Mouse (Mus musculus) forebrain, embryonic 14.5 days (tissue): ENCODE results near the gene Mrtfa. TPM values are rescaled to one million over a fixed set of nuclear protein-coding genes. Genes with fewer than 3 reads are reported as not detected.

ENCODE experiments used
- ATAC-seq: fragments of 200-750 bp; cut with Nextera tagmentation; 2 replicates; pipeline ENCODE4 v1.8.0; 2017; ENCODE audit warnings: mild to moderate bottlenecking, moderate library complexity
- DNase-seq: peaks from one replicate; pipeline ENCODE4 v3.0.0-alpha.2; 2015; ENCODE audit warnings: low spot score
- H3K27ac ChIP-seq: fragments of 300-500 bp; sonication (generic); 2 replicates; pipeline ENCODE4 v1.5.1; 2014; ENCODE audit warnings: low read depth, mild to moderate bottlenecking, control low read depth, low read length, moderate library complexity
- H3K27me3 ChIP-seq: fragments of 300-500 bp; sonication (generic); replicated peaks from 2 replicates; pipeline ENCODE4 v1.6.1; 2014; ENCODE audit warnings: low read length, control low read depth, mixed read lengths; ENCODE audit not compliant: control insufficient read depth, insufficient read depth
- H3K36me3 ChIP-seq: fragments of 300-500 bp; sonication (generic); 2 replicates; pipeline ENCODE4 v1.6.1; 2014; ENCODE audit warnings: low read length, control low read depth; ENCODE audit not compliant: control insufficient read depth, insufficient read depth
- H3K4me1 ChIP-seq: fragments of 300-500 bp; sonication (generic); 2 replicates; pipeline ENCODE4 v1.6.1; 2014; ENCODE audit warnings: antibody characterized with exemption, low read length, control low read depth; ENCODE audit not compliant: control insufficient read depth, insufficient read depth
- H3K4me2 ChIP-seq: fragments of 300-500 bp; sonication (generic); 2 replicates; pipeline ENCODE4 v1.6.1; 2014; ENCODE audit warnings: mild to moderate bottlenecking, control low read depth, low read length
- H3K4me3 ChIP-seq: fragments of 300-500 bp; sonication (generic); 2 replicates; pipeline ENCODE4 v1.5.1; 2014; ENCODE audit warnings: low read depth, low read length, control low read depth
- H3K9ac ChIP-seq: fragments of 300-500 bp; sonication (generic); 2 replicates; pipeline ENCODE4 v1.6.1; 2014; ENCODE audit warnings: mild to moderate bottlenecking, low read length, control low read depth, moderate library complexity
- H3K9me3 ChIP-seq: fragments of 300-500 bp; sonication (generic); replicated peaks from 2 replicates; pipeline ENCODE4 v1.6.1; 2016; ENCODE audit warnings: low read length, control low read depth, mixed read lengths; ENCODE audit not compliant: control insufficient read depth
- WGBS: fragments of 180-500 bp; shearing (Covaris S2); extraction: QIAGEN DNeasy Blood & Tissue Kit; methylation state at CpG from one replicate; pipeline ENCODE4 v1.1.7; 2014; 5-methylcytosine and 5-hydroxymethylcytosine counted together
- polyA plus RNA-seq: library from polyadenylated mRNA; unstranded; fragments of >200 nt; fragmentation: Nextera tagmentation; extraction: Ambion mirVana; gene quantifications from 2 replicates; pipeline ENCODE4 v1.2.1, GENCODE M21; 2014

Mrtfa gene
- polyA plus RNA-seq, 1 experiment from 2014 or later, result 13.6 TPM

GRCm38 (mm10) chr15:81023842-81024241 lies 166.7 kb downstream of the Mrtfa start:
- Histone ChIP-seq H3K4me1 (no peaks in the 10 kb centered on the region), H3K27me3 (no peaks in the 10 kb centered on the region), H3K36me3 (peaks cover 24% of the 10 kb centered on the region), H3K27ac (no peak overlapping the region), H3K4me2 (no peak overlapping the region), H3K9ac (no peak overlapping the region), H3K4me3 (no peak overlapping the region), H3K9me3 (no peaks in the 10 kb centered on the region)
- ATAC-seq (no peak), DNase-seq (no peak)
- WGBS, result 92% methylated on average over 9 of the region's 9 CpGs

GRCm38 (mm10) chr15:81022437-81022836 lies 168.1 kb downstream of the Mrtfa start:
- H3K9ac ChIP-seq, result no peak overlapping the region
- H3K4me1 ChIP-seq, result no peaks in the 10 kb centered on the region
- H3K27me3 ChIP-seq, result no peaks in the 10 kb centered on the region
- no peak overlapping the region for H3K4me2 ChIP-seq
- H3K9me3 ChIP-seq, result no peaks in the 10 kb centered on the region
- peaks cover 38% of the 10 kb centered on the region for H3K36me3 ChIP-seq
- 95% methylated on average over 7 of the region's 7 CpGs for WGBS
- DNase-seq, result no peak
- H3K27ac ChIP-seq, result no peak overlapping the region
- H3K4me3 ChIP-seq, result no peak overlapping the region
- no peak for ATAC-seq

GRCm38 (mm10) chr15:81021377-81021776 lies 169.2 kb downstream of the Mrtfa start:
- Histone ChIP-seq H3K27me3 (no peaks in the 10 kb centered on the region), H3K4me2 (no peak overlapping the region), H3K36me3 (peaks cover 49% of the 10 kb centered on the region), H3K27ac (no peak overlapping the region), H3K9me3 (no peaks in the 10 kb centered on the region), H3K4me1 (no peaks in the 10 kb centered on the region), H3K9ac (no peak overlapping the region), H3K4me3 (no peak overlapping the region)
- no peak for DNase-seq
- 94% methylated on average over 6 of the region's 6 CpGs for WGBS
- no peak for ATAC-seq

- H3K9me3 ChIP-seq, result no peaks in the 10 kb centered on the region
- no peak overlapping the region for H3K9ac ChIP-seq
- no peaks in the 10 kb centered on the region for H3K4me1 ChIP-seq
- no peak for ATAC-seq
- no peak overlapping the region for H3K27ac ChIP-seq
- DNase-seq, result no peak
- no peak overlapping the region for H3K4me3 ChIP-seq
- H3K27me3 ChIP-seq, result no peaks in the 10 kb centered on the region
- H3K4me2 ChIP-seq, result no peak overlapping the region
- 94% methylated on average over 7 of the region's 7 CpGs for WGBS
- H3K36me3 ChIP-seq, result peaks cover 89% of the 10 kb centered on the region
Measured at GRCm38 (mm10) chr15:81017308-81017707, 173.2 kb downstream of the Mrtfa start.

- H3K9me3 ChIP-seq, result no peaks in the 10 kb centered on the region
- no peaks in the 10 kb centered on the region for H3K27me3 ChIP-seq
- H3K36me3 ChIP-seq, result peaks cover 94% of the 10 kb centered on the region
- DNase-seq (no peak), ATAC-seq (no peak)
- no peaks in the 10 kb centered on the region for H3K4me1 ChIP-seq
- WGBS, result 94% methylated on average over 10 of the region's 10 CpGs
- H3K4me2 ChIP-seq, result no peak overlapping the region
- no peak overlapping the region for H3K27ac ChIP-seq
- H3K9ac ChIP-seq, result no peak overlapping the region
- no peak overlapping the region for H3K4me3 ChIP-seq
Measured at GRCm38 (mm10) chr15:81016488-81016887, 174.1 kb downstream of the Mrtfa start.

GRCm38 (mm10) chr15:81015068-81015744 lies 175.4 kb downstream of the Mrtfa start:
- no peak for DNase-seq
- WGBS, result 88% methylated on average over 5 of the region's 5 CpGs
- no peaks in the 10 kb centered on the region for H3K27me3 ChIP-seq
- H3K9me3 ChIP-seq, result no peaks in the 10 kb centered on the region
- no peak overlapping the region for H3K4me2 ChIP-seq
- peaks cover 95% of the 10 kb centered on the region for H3K36me3 ChIP-seq
- no peak overlapping the region for H3K4me3 ChIP-seq
- no peak for ATAC-seq
- no peak overlapping the region for H3K9ac ChIP-seq
- no peak overlapping the region for H3K27ac ChIP-seq
- no peaks in the 10 kb centered on the region for H3K4me1 ChIP-seq

- 93% methylated on average over 7 of the region's 7 CpGs for WGBS
- Histone ChIP-seq H3K4me2 (no peak overlapping the region), H3K36me3 (peaks cover 97% of the 10 kb centered on the region), H3K9me3 (no peaks in the 10 kb centered on the region), H3K27me3 (no peaks in the 10 kb centered on the region), H3K4me3 (no peak overlapping the region), H3K9ac (no peak overlapping the region), H3K4me1 (no peaks in the 10 kb centered on the region), H3K27ac (no peak overlapping the region)
- no peak for DNase-seq
- ATAC-seq, result no peak
Measured at GRCm38 (mm10) chr15:81013186-81013585, 177.4 kb downstream of the Mrtfa start.

GRCm38 (mm10) chr15:81012359-81012758 lies 178.2 kb downstream of the Mrtfa start:
- no peak for ATAC-seq
- H3K36me3 ChIP-seq, result peaks cover 93% of the 10 kb centered on the region
- WGBS, result 95% methylated on average over 4 of the region's 4 CpGs

GRCm38 (mm10) chr15:81011523-81011922 lies 179.0 kb downstream of the Mrtfa start:
- Histone ChIP-seq H3K4me2 (no peak overlapping the region), H3K27me3 (no peaks in the 10 kb centered on the region), H3K27ac (no peak overlapping the region), H3K9me3 (no peaks in the 10 kb centered on the region), H3K4me3 (no peak overlapping the region), H3K36me3 (peaks cover 90% of the 10 kb centered on the region), H3K4me1 (no peaks in the 10 kb centered on the region), H3K9ac (no peak overlapping the region)
- 70% methylated on average over 3 of the region's 3 CpGs for WGBS
- no peak for DNase-seq
- ATAC-seq, result no peak

More at GRCm38 (mm10) chr15:81012359-81012758, 178.2 kb downstream of the Mrtfa start:
- H3K9me3 ChIP-seq, result no peaks in the 10 kb centered on the region
- H3K27ac ChIP-seq, result no peak overlapping the region
- no peak overlapping the region for H3K9ac ChIP-seq
- H3K27me3 ChIP-seq, result no peaks in the 10 kb centered on the region
- no peaks in the 10 kb centered on the region for H3K4me1 ChIP-seq
- DNase-seq, result no peak
- H3K4me2 ChIP-seq, result no peak overlapping the region
- H3K4me3 ChIP-seq, result no peak overlapping the region
